ENCODE assay signal across 20 mouse cellular contexts in the genomic region with DNA sequence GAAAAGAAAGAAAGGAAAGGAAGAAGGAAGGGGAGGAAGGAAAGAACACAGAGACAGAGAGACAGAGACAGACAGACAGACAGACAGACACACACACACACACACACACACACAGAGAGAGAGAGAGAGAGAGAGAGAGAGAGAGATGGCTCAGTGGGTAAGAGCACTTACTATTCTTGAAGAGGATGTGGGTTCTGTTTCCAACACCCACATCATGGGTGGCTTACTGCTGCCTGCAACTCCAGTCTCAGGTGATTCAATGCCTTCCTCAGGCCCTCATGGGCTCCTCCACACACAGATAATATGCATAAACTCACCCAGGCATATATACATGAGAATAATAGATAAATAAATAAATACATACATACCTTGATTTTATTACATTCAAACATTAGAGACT.
"Had no signal": no experiment of that assay in that cellular context is flagged by ENCODE, and none has a peak within 500 bp of the region (broad histone marks: within the 10 kb centered on the region; RNA-seq: fewer than 3 reads in every experiment).

No protein-coding gene starts in this region.

- H3K36me3 ChIP-seq: lung, embryonic 15.5 days; midbrain, embryonic 13.5 days; midbrain, embryonic 15.5 days; neural tube, embryonic 13.5 days; neural tube, embryonic 15.5 days; stomach, embryonic 15.5 days had no signal

- H3K4me2 ChIP-seq: lung, embryonic 15.5 days; midbrain, embryonic 11.5 days; midbrain, embryonic 13.5 days; midbrain, embryonic 15.5 days; neural tube, embryonic 13.5 days; neural tube, embryonic 15.5 days; stomach, embryonic 15.5 days had no signal

- H3K27ac ChIP-seq: lung, embryonic 15.5 days; macrophage; midbrain, embryonic 13.5 days; midbrain, embryonic 15.5 days; neural tube, embryonic 13.5 days; neural tube, embryonic 15.5 days; stomach, embryonic 15.5 days; stomach, postnatal 0 days had no signal

- ATAC-seq: liver, postnatal 0 days; lung, postnatal 0 days; midbrain, embryonic 13.5 days; midbrain, embryonic 15.5 days had no signal

- DNase-seq: liver, postnatal 0 days; lung, adult 2 months; lung, postnatal 14 days; lung, postnatal 36 days; retina, postnatal 1 day; right cerebral cortex, adult 18-20 months; thymus, adult 2 months; thymus, postnatal 25 days; thymus, postnatal 4 days had no signal

- H3K4me1 ChIP-seq: lung, embryonic 15.5 days; megakaryocyte, embryonic 14.5 days; midbrain, embryonic 13.5 days; midbrain, embryonic 15.5 days; neural tube, embryonic 13.5 days; neural tube, embryonic 15.5 days; stomach, embryonic 15.5 days had no signal

- H3K9me3 ChIP-seq: lung, embryonic 15.5 days; megakaryocyte, embryonic 14.5 days; midbrain, embryonic 15.5 days; neural tube, embryonic 13.5 days; neural tube, embryonic 15.5 days; stomach, embryonic 15.5 days had no signal

- H3K9ac ChIP-seq: liver, postnatal 0 days; lung, embryonic 15.5 days; midbrain, embryonic 13.5 days; midbrain, embryonic 15.5 days; neural tube, embryonic 13.5 days; neural tube, embryonic 15.5 days; stomach, embryonic 15.5 days had no signal

- H3K4me3 ChIP-seq: lung, embryonic 15.5 days; megakaryocyte, embryonic 14.5 days; midbrain, embryonic 13.5 days; midbrain, embryonic 15.5 days; neural tube, embryonic 13.5 days; neural tube, embryonic 15.5 days; stomach, embryonic 15.5 days had no signal

- H3K27me3 ChIP-seq: lung, embryonic 15.5 days; megakaryocyte, embryonic 14.5 days; midbrain, embryonic 13.5 days; midbrain, embryonic 15.5 days; neural tube, embryonic 15.5 days; stomach, embryonic 15.5 days had no signal
